Mouse (Mus musculus) G1E (cell line): ENCODE measurements around the gene Speg.

Source experiments
- CTCF ChIP-seq: IDR thresholded peaks from 2 replicates; pipeline ENCODE4 v1.5.1; 2012; ENCODE audit warnings: low read depth, low read length, inconsistent platforms, mixed read lengths
- POLR2AphosphoS5 ChIP-seq: IDR thresholded peaks from 2 replicates; pipeline ENCODE4 v1.6.1; 2012; ENCODE audit warnings: low read depth, low read length, inconsistent platforms; ENCODE audit not compliant: insufficient replicate concordance

- TF ChIP-seq POLR2AphosphoS5 (no peak), CTCF (no peak)
These were observed 7.4 kb downstream of the Speg start for GRCm38 (mm10) chr1:75382356-75383071.
